Mouse (Mus musculus): ENCODE measurements around the gene Nkain4. TPM values are rescaled to one million over a fixed set of nuclear protein-coding genes. Genes with fewer than 3 reads are reported as not detected.

The Nkain4 gene
- polyA plus RNA-seq (2017; shearing (Covaris generic)): not detected

GRCm38 (mm10) chr2:180954061-180955047, at the start of gene Nkain4:
TSS of gene Nkain4 (minus strand) at chr2:180954699.

GRCm38 (mm10) chr2:180986449-180986848, 31.9 kb upstream of the Nkain4 start, which contains the start of gene Col20a1:
TSS of gene Col20a1 (plus strand) at chr2:180986535.

DNA sequence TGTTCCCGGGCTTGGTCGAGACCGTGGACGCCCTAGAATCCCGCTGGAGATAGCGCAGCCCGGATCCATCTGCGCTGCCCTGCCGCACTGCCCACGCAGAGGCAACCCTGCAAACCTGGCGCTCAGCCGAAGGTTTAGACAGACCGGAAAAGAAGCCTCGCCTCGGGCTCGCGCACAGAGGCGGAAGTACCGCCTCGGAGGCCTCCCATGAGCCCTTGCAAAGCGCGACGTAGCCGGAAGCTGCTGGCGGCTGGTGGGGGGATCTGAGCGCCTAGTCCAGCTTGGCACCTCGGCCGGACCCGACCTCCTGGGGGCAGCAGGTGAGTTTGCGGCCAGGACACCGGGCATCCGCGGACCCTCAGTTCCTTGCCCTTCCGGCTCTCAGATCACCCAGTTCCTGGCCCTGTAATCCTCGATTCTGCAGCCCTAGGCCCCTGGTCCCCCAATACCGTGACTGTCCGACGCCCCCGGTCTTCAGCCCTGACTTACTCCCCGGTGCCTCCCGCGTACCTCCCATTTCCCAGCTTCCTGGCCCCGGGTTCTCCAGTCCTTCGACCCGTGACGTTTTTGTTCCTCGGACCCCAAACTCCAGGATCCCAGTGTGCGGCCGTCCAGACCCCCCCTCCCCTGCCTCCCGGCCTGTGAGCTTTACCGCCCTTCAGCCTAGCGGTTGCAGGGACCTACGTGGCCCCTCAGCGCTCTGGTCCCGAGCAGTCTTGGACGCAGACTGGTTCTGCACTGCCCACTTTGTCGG, 12.7 kb upstream of the Nkain4 start, which contains the start of gene Arfgap1:
Gene Arfgap1 (plus strand): TSS at position 216 of the 754 bp plus-strand sequence.

DNA sequence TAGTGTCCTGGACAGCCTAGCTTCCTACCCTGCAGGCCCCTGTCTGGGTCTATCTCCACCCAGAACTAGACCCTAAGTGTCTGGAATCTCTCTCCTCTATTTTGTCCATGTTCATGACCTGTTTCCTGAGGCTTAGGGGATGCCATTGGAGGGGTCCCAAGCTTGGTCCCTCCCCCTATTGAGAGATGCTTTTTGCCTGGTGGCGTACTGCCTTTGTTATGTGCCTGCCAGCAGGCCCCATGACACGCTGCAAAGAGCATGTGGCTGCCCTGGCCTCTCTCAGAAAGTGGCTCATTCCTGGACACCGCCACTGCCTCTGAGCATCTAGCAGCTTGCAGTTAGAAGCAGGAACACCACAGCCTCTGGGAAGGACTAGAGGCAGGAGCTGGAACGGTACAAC, 25.8 kb downstream of the Nkain4 start, which contains the start of gene Birc7:
Gene Birc7 (plus strand): TSS at position 301 of the 400 bp plus-strand sequence.

DNA sequence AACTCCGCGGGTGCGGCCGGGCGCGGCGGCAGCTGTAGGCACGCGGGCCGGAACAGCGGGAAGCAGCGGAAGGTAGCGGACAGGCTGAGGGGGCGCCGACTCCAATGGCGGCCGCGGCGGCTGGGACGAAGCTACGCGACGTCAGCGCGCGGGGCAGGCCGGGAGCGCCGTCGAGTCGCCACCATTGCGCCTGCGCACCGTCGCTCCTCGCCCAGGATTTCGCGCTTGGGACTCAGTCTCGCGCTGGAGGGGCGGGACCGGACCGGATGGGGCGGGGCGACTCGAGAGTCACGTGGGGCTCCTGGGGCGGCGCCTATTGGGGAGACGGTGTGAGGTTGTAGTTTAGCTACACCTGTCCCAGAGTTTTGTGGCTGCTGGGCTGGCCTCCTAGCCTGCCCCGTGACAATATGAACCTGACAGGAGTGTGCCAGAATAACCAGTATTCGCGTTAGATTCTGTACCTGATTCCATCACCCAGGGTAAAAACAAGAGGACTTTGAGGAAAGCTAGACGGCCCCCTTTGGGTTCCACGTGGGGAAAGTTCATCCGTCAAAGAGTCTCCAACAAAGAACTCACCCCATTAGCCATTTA, 33.6 kb downstream of the Nkain4 start, which contains the start of gene Ythdf1:
Gene Ythdf1 (minus strand): TSS at position 140 of the 591 bp plus-strand sequence.

Other genes starting within 250 kb of the Nkain4 start
- 10 to 100 TPM; 42.4 to 53.5 TPM for gene Dido1, start 244.7 kb downstream of the Nkain4 start, polyA plus RNA-seq (2017; shearing (Covaris generic))
- gene Gid8, start 244.6 kb downstream of the Nkain4 start, polyA plus RNA-seq (2017; shearing (Covaris generic)): 10 to 100 TPM; 35.0 to 42.6 TPM
- 10 to 100 TPM; 58.6 to 61.1 TPM for gene Slc17a9, start 229.4 kb downstream of the Nkain4 start, polyA plus RNA-seq (2017; shearing (Covaris generic))
- under 1 TPM; 0.30 to 0.75 TPM for gene Bhlhe23, start 177.8 kb downstream of the Nkain4 start, polyA plus RNA-seq (2017; shearing (Covaris generic))
- 10 to 100 TPM; 67.4 to 83.3 TPM for gene Ythdf1, start 33.8 kb downstream of the Nkain4 start, polyA plus RNA-seq (2017; shearing (Covaris generic))
- gene Birc7, start 25.7 kb downstream of the Nkain4 start, polyA plus RNA-seq (2017; shearing (Covaris generic)): 1 to 10 TPM in 1 of 2 experiments, not detected in 1; 1.2 TPM
- gene Arfgap1, start 12.5 kb upstream of the Nkain4 start, polyA plus RNA-seq (2017; shearing (Covaris generic)): 10 to 100 TPM; 73.5 to 86.8 TPM
- gene Col20a1, start 31.8 kb upstream of the Nkain4 start, polyA plus RNA-seq (2017; shearing (Covaris generic)): 1 to 10 TPM in 1 of 2 experiments, under 1 TPM in 1; 0.23 to 1.6 TPM
- not detected for gene Chrna4, start 88.8 kb upstream of the Nkain4 start, polyA plus RNA-seq (2017; shearing (Covaris generic))
- gene Kcnq2, start 180.6 kb upstream of the Nkain4 start, polyA plus RNA-seq (2017; shearing (Covaris generic)): under 1 TPM; 0.16 to 0.60 TPM
- gene Eef1a2, start 202.3 kb upstream of the Nkain4 start, polyA plus RNA-seq (2017; shearing (Covaris generic)): 1 to 10 TPM in 1 of 2 experiments, under 1 TPM in 1; 0.07 to 1.2 TPM
- 100 to 1,000 TPM; 247 to 261 TPM for gene Ppdpf, start 232.5 kb upstream of the Nkain4 start, polyA plus RNA-seq (2017; shearing (Covaris generic))
- gene Ptk6, start 248.1 kb upstream of the Nkain4 start, polyA plus RNA-seq (2017; shearing (Covaris generic)): under 1 TPM; 0.19 to 0.39 TPM

Data from inflammation-experienced regulatory T-cells (primary cell).